Mouse (Mus musculus): ENCODE results near the gene Apobec2. TPM values are rescaled to one million over a fixed set of nuclear protein-coding genes. Genes with fewer than 3 reads are reported as not detected.

Apobec2 gene
- polyA plus RNA-seq, 1 experiment from 2014 or later, result 0.83 TPM

- H3K4me2 ChIP-seq, result peak overlapping the region; percentile 61
- H3K36me3 ChIP-seq, result peaks cover 10% of the 10 kb centered on the region
- peak overlapping the region; percentile 38 for H3K4me3 ChIP-seq
- 42% methylated on average over 7 of the region's 7 CpGs for WGBS (ENCODE audit: insufficient replicate concordance)
- peaks cover 82% of the 10 kb centered on the region for H3K4me1 ChIP-seq
- H3K27me3 ChIP-seq (replicated peaks), result no peaks in the 10 kb centered on the region
- no peaks in the 10 kb centered on the region for H3K9me3 ChIP-seq (replicated peaks)
- H3K27ac ChIP-seq, result peak overlapping the region; percentile 59
- peak overlapping the region; percentile 56 for H3K9ac ChIP-seq
- ATAC-seq, result no peak
Observed at GRCm38 (mm10) chr17:48454190-48454589, 21.5 kb upstream of the Apobec2 start.

GRCm38 (mm10) chr17:48453489-48453888 lies 20.8 kb upstream of the Apobec2 start:
- Histone ChIP-seq H3K4me1 (peaks cover 89% of the 10 kb centered on the region), H3K4me2 (no peak overlapping the region), H3K4me3 (no peak overlapping the region), H3K36me3 (peaks cover 17% of the 10 kb centered on the region), H3K9ac (no peak overlapping the region), H3K9me3 (replicated peaks) (no peaks in the 10 kb centered on the region), H3K27ac (peak overlapping the region; percentile 72; the same call in 1 of the 2 replicates), H3K27me3 (replicated peaks) (no peaks in the 10 kb centered on the region)
- ATAC-seq, result no peak
- 68% methylated on average over 7 of the region's 7 CpGs for whole genome bisulfite sequencing (ENCODE audit: insufficient replicate concordance)

- WGBS (ENCODE audit: insufficient replicate concordance), result 49% methylated on average over 9 of the region's 9 CpGs
- peaks cover 90% of the 10 kb centered on the region for H3K4me1 ChIP-seq
Observed at GRCm38 (mm10) chr17:48451753-48452444, 19.2 kb upstream of the Apobec2 start.

GRCm38 (mm10) chr17:48451353-48451675 lies 18.6 kb upstream of the Apobec2 start, which contains the start of gene Tspo2:
TSS of gene Tspo2 (minus strand) at chr17:48451522.
- H3K9me3 ChIP-seq (replicated peaks), result no peaks in the 10 kb centered on the region
- WGBS (ENCODE audit: insufficient replicate concordance), result 17% methylated on average over 7 of the region's 7 CpGs
- ATAC-seq, result peak; percentile 76
- peak within 1 kb of the TSS; percentile 67 for H3K4me3 ChIP-seq
- H3K36me3 ChIP-seq, result peaks cover 33% of the 10 kb centered on the region
- peak within 1 kb of the TSS; percentile 99 for H3K27ac ChIP-seq
- H3K4me2 ChIP-seq, result peak within 1 kb of the TSS; percentile 73
- H3K27me3 ChIP-seq (replicated peaks), result no peaks in the 10 kb centered on the region
- peaks cover 90% of the 10 kb centered on the region for H3K4me1 ChIP-seq
- peak within 1 kb of the TSS; percentile 80 for H3K9ac ChIP-seq

More at GRCm38 (mm10) chr17:48451753-48452444, 19.2 kb upstream of the Apobec2 start:
- peak overlapping the region; percentile 80 for H3K9ac ChIP-seq
- peaks cover 27% of the 10 kb centered on the region for H3K36me3 ChIP-seq
- no peaks in the 10 kb centered on the region for H3K27me3 ChIP-seq (replicated peaks)
- peak overlapping the region; percentile 73 for H3K4me2 ChIP-seq
- ATAC-seq, result peak; percentile 16; the same call in 1 of the 2 replicates
- no peaks in the 10 kb centered on the region for H3K9me3 ChIP-seq (replicated peaks)
- H3K27ac ChIP-seq, result peak overlapping the region; percentile 99
- H3K4me3 ChIP-seq, result peak overlapping the region; percentile 67

GRCm38 (mm10) chr17:48450666-48451352 lies 18.1 kb upstream of the Apobec2 start:
- H3K36me3 ChIP-seq, result peaks cover 34% of the 10 kb centered on the region
- H3K4me3 ChIP-seq, result peak overlapping the region; percentile 67
- H3K9ac ChIP-seq, result peak overlapping the region; percentile 80
- no peaks in the 10 kb centered on the region for H3K9me3 ChIP-seq (replicated peaks)
- WGBS (ENCODE audit: insufficient replicate concordance), result 28% methylated on average over 13 of the region's 13 CpGs
- no peaks in the 10 kb centered on the region for H3K27me3 ChIP-seq (replicated peaks)
- ATAC-seq, result peak; percentile 88
- H3K4me2 ChIP-seq, result peak overlapping the region; percentile 73
- peak overlapping the region; percentile 99 for H3K27ac ChIP-seq
- peaks cover 88% of the 10 kb centered on the region for H3K4me1 ChIP-seq

GRCm38 (mm10) chr17:48447675-48448074 lies 14.9 kb upstream of the Apobec2 start:
- Histone ChIP-seq H3K4me2 (peak overlapping the region; percentile 73), H3K9ac (peak overlapping the region; percentile 80)
- ATAC-seq, result peak; percentile 42; the same call in 1 of the 2 replicates

GRCm38 (mm10) chr17:48443542-48444145 lies 10.9 kb upstream of the Apobec2 start:
- H3K9ac ChIP-seq, result no peak overlapping the region
- peaks cover 18% of the 10 kb centered on the region for H3K36me3 ChIP-seq
- H3K27me3 ChIP-seq (replicated peaks), result no peaks in the 10 kb centered on the region
- 86% methylated on average over 16 of the region's 16 CpGs for WGBS (ENCODE audit: insufficient replicate concordance)
- no peak for ATAC-seq
- no peak overlapping the region for H3K4me3 ChIP-seq
- H3K4me2 ChIP-seq, result no peak overlapping the region
- peaks cover 33% of the 10 kb centered on the region for H3K4me1 ChIP-seq
- H3K27ac ChIP-seq, result no peak overlapping the region
- H3K9me3 ChIP-seq (replicated peaks), result no peaks in the 10 kb centered on the region

More at GRCm38 (mm10) chr17:48447675-48448074, 14.9 kb upstream of the Apobec2 start:
- WGBS (ENCODE audit: insufficient replicate concordance), result 54% methylated on average over 8 of the region's 8 CpGs
- Histone ChIP-seq H3K9me3 (replicated peaks) (no peaks in the 10 kb centered on the region), H3K27me3 (replicated peaks) (no peaks in the 10 kb centered on the region), H3K27ac (peak overlapping the region; percentile 99), H3K4me3 (peak overlapping the region; percentile 67), H3K4me1 (peaks cover 66% of the 10 kb centered on the region), H3K36me3 (peaks cover 34% of the 10 kb centered on the region)

GRCm38 (mm10) chr17:48442745-48443457 lies 10.2 kb upstream of the Apobec2 start:
- H3K4me1 ChIP-seq, result peaks cover 26% of the 10 kb centered on the region
- WGBS (ENCODE audit: insufficient replicate concordance), result 73% methylated on average over 7 of the region's 7 CpGs

GRCm38 (mm10) chr17:48437421-48437911 lies 4.7 kb upstream of the Apobec2 start:
- ATAC-seq, result no peak
- 0 out of 2 replicates have a peak overlapping the region, but pooled peaks have one; percentile 24 for H3K27ac ChIP-seq
- peaks cover 24% of the 10 kb centered on the region for H3K4me1 ChIP-seq
- no peak overlapping the region for H3K4me2 ChIP-seq
- no peaks in the 10 kb centered on the region for H3K27me3 ChIP-seq (replicated peaks)
- H3K9me3 ChIP-seq (replicated peaks), result no peaks in the 10 kb centered on the region
- H3K36me3 ChIP-seq, result no peaks in the 10 kb centered on the region
- H3K9ac ChIP-seq, result peak overlapping the region; percentile 10; the same call in 1 of the 2 replicates
- no peak overlapping the region for H3K4me3 ChIP-seq
- 59% methylated on average over 7 of the region's 7 CpGs for WGBS (ENCODE audit: insufficient replicate concordance)

More at GRCm38 (mm10) chr17:48442745-48443457, 10.2 kb upstream of the Apobec2 start:
- no peaks in the 10 kb centered on the region for H3K9me3 ChIP-seq (replicated peaks)
- peaks cover 10% of the 10 kb centered on the region for H3K36me3 ChIP-seq
- no peak overlapping the region for H3K27ac ChIP-seq
- no peaks in the 10 kb centered on the region for H3K27me3 ChIP-seq (replicated peaks)
- ATAC-seq, result no peak
- no peak overlapping the region for H3K9ac ChIP-seq
- H3K4me2 ChIP-seq, result no peak overlapping the region
- no peak overlapping the region for H3K4me3 ChIP-seq

- Histone ChIP-seq H3K36me3 (no peaks in the 10 kb centered on the region), H3K27ac (no peak overlapping the region), H3K4me1 (peaks cover 33% of the 10 kb centered on the region), H3K4me2 (no peak overlapping the region), H3K9ac (no peak overlapping the region), H3K4me3 (no peak overlapping the region), H3K27me3 (replicated peaks) (no peaks in the 10 kb centered on the region), H3K9me3 (replicated peaks) (no peaks in the 10 kb centered on the region)
- 83% methylated on average over 1 of the region's 1 CpGs for WGBS (ENCODE audit: insufficient replicate concordance)
- no peak for ATAC-seq
Observed at GRCm38 (mm10) chr17:48436487-48436886, 3.8 kb upstream of the Apobec2 start.

GRCm38 (mm10) chr17:48434479-48434878 lies 1.7 kb upstream of the Apobec2 start:
- Histone ChIP-seq H3K4me2 (no peak overlapping the region), H3K27me3 (replicated peaks) (no peaks in the 10 kb centered on the region), H3K9me3 (replicated peaks) (no peaks in the 10 kb centered on the region), H3K36me3 (no peaks in the 10 kb centered on the region), H3K9ac (no peak overlapping the region), H3K4me3 (no peak overlapping the region), H3K4me1 (peaks cover 52% of the 10 kb centered on the region), H3K27ac (no peak overlapping the region)
- no peak for ATAC-seq
- WGBS (ENCODE audit: insufficient replicate concordance), result 74% methylated on average over 5 of the region's 5 CpGs
